Mouse (Mus musculus) mature B cell (primary cell): ENCODE measurements around the gene Hoxa13.

Experiments used
- in situ Hi-C: fragments of 300-500 bp; cut with MboI; formaldehyde crosslinking; loops from 2 replicates; pipeline ENCODE4 v1.14.3; 2019

The Hoxa13 gene

GRCm38 (mm10) chr6:52270494-52271480 lies 10.1 kb upstream of the Hoxa13 start:
- in situ Hi-C loops, result loop anchor here (25.0 kb wide), 1 partner anchor 317 kb away; no protein-coding TSS in a partner anchor

GRCm38 (mm10) chr6:52268756-52269155 lies 8.1 kb upstream of the Hoxa13 start:
- in situ Hi-C loops, result loop anchor here (10.0 to 25.0 kb wide), 2 partner anchors 319 to 646 kb away; no protein-coding TSS in a partner anchor

GRCm38 (mm10) chr6:52268341-52268740 lies 7.7 kb upstream of the Hoxa13 start:
- in situ Hi-C loops, result loop anchor here (10.0 to 25.0 kb wide), 2 partner anchors 319 to 646 kb away; no protein-coding TSS in a partner anchor

- in situ Hi-C loops, result loop anchor here (10.0 to 25.0 kb wide), 2 partner anchors 320 to 647 kb away; no protein-coding TSS in a partner anchor
Measured at GRCm38 (mm10) chr6:52267691-52268090, 7.0 kb upstream of the Hoxa13 start.

GRCm38 (mm10) chr6:52267221-52267620 lies 6.5 kb upstream of the Hoxa13 start:
- in situ Hi-C loops, result loop anchor here (10.0 to 25.0 kb wide), 2 partner anchors 320 to 648 kb away; no protein-coding TSS in a partner anchor

- in situ Hi-C loops, result loop anchor here (10.0 to 25.0 kb wide), 2 partner anchors 321 to 648 kb away; no protein-coding TSS in a partner anchor
Measured at GRCm38 (mm10) chr6:52266666-52266985, 5.9 kb upstream of the Hoxa13 start.

- in situ Hi-C loops, result loop anchor here (10.0 to 25.0 kb wide), 2 partner anchors 321 to 649 kb away; no protein-coding TSS in a partner anchor
Measured at GRCm38 (mm10) chr6:52265913-52266665, 5.4 kb upstream of the Hoxa13 start.

- in situ Hi-C loops, result loop anchor here (10.0 to 25.0 kb wide), 2 partner anchors 322 to 649 kb away; no protein-coding TSS in a partner anchor
Measured at GRCm38 (mm10) chr6:52265306-52265912, 4.7 kb upstream of the Hoxa13 start.

- in situ Hi-C loops, result loop anchor here (10.0 to 25.0 kb wide), 2 partner anchors 323 to 651 kb away; no protein-coding TSS in a partner anchor
Measured at GRCm38 (mm10) chr6:52264106-52264790, 3.6 kb upstream of the Hoxa13 start.

GRCm38 (mm10) chr6:52263321-52263585 lies 2.6 kb upstream of the Hoxa13 start:
- in situ Hi-C loops, result loop anchor here (10.0 to 25.0 kb wide), 2 partner anchors 324 to 652 kb away; no protein-coding TSS in a partner anchor

GRCm38 (mm10) chr6:52262463-52263320 lies 2.0 kb upstream of the Hoxa13 start:
- in situ Hi-C loops, result loop anchor here (10.0 to 25.0 kb wide), 2 partner anchors 325 to 652 kb away; no protein-coding TSS in a partner anchor

- in situ Hi-C loops, result loop anchor here (10.0 to 25.0 kb wide), 2 partner anchors 325 to 653 kb away; no protein-coding TSS in a partner anchor
Measured at GRCm38 (mm10) chr6:52261751-52262462, 1.2 kb upstream of the Hoxa13 start.

- in situ Hi-C loops, result loop anchor here (10.0 to 25.0 kb wide), 2 partner anchors 327 to 655 kb away; no protein-coding TSS in a partner anchor
Measured at GRCm38 (mm10) chr6:52259811-52260261, 844 bp downstream of the Hoxa13 start.

GRCm38 (mm10) chr6:52259081-52259790 lies 1.4 kb downstream of the Hoxa13 start:
- in situ Hi-C loops, result loop anchor here (25.0 kb wide), 1 partner anchor 328 kb away; no protein-coding TSS in a partner anchor

GRCm38 (mm10) chr6:52256956-52257355 lies 3.7 kb downstream of the Hoxa13 start:
- in situ Hi-C loops, result loop anchor here (25.0 kb wide), 1 partner anchor 330 kb away; no protein-coding TSS in a partner anchor

- in situ Hi-C loops, result loop anchor here (25.0 kb wide), 1 partner anchor 333 kb away; no protein-coding TSS in a partner anchor
Measured at GRCm38 (mm10) chr6:52253511-52254500, 6.9 kb downstream of the Hoxa13 start.
